Mouse (Mus musculus) heart, postnatal 0 days (tissue): ENCODE data around the gene E130218I03Rik.

Source experiments
- CTCF ChIP-seq: IDR thresholded peaks from 2 replicates; pipeline ENCODE4 v1.5.1; 2016; ENCODE audit warnings: antibody characterized with exemption, control low read depth, low read depth
- EP300 ChIP-seq: IDR thresholded peaks from 2 replicates; pipeline ENCODE4 v1.6.1; 2016; ENCODE audit warnings: antibody characterized with exemption, low read depth

DNA sequence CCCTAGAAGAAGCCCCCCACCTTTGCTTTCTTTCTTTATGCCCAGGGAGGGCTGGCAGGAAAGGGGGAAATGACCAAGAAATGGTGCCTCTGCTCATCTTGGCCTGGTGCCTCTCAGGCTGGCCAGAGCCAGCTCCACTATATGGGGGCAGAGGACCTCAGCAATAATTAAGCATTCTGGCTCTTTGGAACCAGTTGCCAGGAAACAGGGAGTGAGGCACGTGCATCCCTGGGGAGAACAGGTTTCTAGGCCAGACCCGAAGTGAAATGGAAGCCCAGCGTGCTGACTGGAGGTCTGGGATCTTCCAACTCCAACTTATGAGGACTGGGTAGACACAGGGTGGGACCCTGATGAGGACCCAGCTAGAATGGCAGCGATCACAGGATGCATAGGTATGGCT lies 2.8 kb downstream of the E130218I03Rik start:
- TF ChIP-seq CTCF (no peak), EP300 (no peak)
